Mouse (Mus musculus): ENCODE results near the gene Frmd8. TPM values are rescaled to one million over a fixed set of nuclear protein-coding genes. Genes with fewer than 3 reads are reported as not detected.

The Frmd8 gene
- total RNA-seq, 2 experiments from 2014 or later = 10.7 to 14.8 TPM

- no peak for DNase-seq (ENCODE audit: low spot score in 2 of 2)
Observed at GRCm38 (mm10) chr19:5840086-5840889, 34.8 kb downstream of the Frmd8 start.

DNA sequence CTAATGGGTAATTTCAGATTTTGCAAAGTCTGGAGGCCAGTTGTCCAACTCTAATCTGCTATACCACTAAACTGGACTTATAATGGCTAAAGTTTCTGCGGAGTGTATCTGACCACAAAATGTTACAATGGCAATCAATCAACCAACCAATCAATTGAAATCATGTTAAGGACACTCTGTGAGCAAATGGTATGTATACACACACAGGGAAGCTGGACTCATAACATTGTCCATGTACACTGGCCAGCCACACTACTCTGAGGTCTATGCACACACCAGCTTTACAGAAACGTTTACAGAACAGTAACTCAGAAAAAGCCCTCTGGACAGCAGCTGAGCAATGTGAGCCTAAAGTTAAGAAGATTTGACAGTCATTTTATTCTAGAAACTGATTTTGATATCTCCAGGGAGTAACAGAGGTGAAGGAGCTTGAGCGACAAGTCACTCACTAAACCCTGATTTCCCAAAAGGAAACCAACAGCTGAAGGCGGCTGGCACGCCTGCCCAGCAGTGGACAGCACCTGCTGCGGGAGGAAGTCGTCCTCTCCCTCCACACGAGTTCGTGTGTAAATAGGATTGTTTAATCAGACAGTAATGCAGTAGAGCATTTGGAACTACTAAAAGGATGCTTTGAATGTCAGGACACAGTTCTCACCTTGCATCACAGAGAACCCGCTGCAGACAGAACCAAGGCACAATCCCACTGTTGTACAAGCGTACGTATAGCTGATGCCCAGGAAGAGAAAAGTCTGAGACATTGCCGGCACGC, 35.6 kb downstream of the Frmd8 start:
- DNase-seq (ENCODE audit: low spot score in 2 of 2) = no peak

DNA sequence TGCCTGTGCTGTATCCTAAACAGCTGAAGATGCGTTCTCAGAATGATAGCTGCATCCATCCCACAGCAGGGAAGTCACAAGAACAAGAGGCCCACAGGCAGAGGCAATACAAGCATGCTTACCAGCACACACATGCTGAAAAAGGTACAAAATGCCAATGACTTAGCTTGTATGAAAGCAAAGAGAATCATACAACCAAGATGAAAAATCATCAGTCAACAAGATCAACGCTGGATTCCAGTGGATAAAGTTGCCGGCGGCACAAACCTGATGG, 36.2 kb downstream of the Frmd8 start:
- DNase-seq (ENCODE audit: low spot score in 2 of 2) = no peak

DNA sequence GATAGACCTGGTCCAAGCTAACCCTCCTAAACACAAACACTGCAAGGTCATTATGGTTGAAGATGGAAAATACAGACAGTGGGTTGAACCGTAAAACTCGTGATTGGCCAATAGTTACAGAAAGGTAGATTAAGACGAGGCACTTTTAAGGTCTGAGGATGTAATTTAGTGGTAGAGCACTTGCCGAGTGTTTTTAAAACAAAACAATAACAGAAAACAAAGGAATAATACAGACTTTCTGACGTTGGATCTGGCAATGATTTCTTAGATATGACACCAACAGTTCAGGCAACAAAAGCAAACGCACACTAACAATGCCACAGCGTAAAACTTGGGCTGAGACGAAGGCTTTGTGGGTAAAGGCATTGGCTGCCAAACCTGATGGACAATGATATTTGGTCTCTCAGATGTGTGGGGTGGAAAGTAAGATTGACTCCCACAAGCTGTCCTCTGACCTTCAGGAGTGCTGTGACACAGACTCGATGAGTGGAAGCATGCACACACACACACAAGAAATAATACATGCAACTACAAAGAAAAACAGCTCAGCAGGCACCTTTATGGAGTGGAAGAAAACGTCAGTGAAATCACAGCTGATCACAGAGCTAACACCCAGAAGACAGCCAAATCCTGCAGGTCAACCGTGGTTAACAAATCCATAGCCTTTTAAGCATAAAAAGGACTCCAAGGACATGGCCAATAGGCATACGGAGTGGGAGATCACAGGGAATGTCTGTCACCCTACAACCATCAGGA, 36.8 kb downstream of the Frmd8 start:
- no peak for DNase-seq (ENCODE audit: low spot score in 2 of 2)

DNA sequence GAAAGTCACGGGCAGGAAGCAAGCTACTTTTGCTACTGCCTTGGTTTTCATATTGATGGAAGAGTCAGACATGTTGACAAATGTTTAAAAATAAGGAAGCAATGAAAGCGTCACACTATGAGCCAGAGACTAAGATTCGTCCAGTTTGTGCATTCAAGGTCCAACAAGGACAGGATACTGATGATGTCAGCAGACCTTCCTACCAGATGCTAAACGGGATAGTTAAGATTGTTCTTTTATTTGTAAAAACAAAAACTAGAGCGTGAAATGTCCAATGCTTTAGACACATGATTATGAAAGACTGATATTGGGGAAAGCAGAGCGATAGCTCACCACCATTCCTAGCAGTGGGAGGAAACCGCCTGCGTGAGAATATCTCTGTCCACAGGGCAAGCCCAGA, 37.5 kb downstream of the Frmd8 start:
- no peak for DNase-seq (ENCODE audit: low spot score in 2 of 2)

GRCm38 (mm10) chr19:5836941-5837572, 38.0 kb downstream of the Frmd8 start:
- DNase-seq (ENCODE audit: low spot score in 2 of 2) = no peak

GRCm38 (mm10) chr19:5835922-5836430, 39.1 kb downstream of the Frmd8 start:
- DNase-seq (ENCODE audit: low spot score in 2 of 2) = no peak

GRCm38 (mm10) chr19:5835054-5835921, 39.8 kb downstream of the Frmd8 start:
- no peak for DNase-seq (ENCODE audit: low spot score in 2 of 2)

GRCm38 (mm10) chr19:5834260-5834925, 40.7 kb downstream of the Frmd8 start:
- no peak for DNase-seq (ENCODE audit: low spot score in 2 of 2)

DNA sequence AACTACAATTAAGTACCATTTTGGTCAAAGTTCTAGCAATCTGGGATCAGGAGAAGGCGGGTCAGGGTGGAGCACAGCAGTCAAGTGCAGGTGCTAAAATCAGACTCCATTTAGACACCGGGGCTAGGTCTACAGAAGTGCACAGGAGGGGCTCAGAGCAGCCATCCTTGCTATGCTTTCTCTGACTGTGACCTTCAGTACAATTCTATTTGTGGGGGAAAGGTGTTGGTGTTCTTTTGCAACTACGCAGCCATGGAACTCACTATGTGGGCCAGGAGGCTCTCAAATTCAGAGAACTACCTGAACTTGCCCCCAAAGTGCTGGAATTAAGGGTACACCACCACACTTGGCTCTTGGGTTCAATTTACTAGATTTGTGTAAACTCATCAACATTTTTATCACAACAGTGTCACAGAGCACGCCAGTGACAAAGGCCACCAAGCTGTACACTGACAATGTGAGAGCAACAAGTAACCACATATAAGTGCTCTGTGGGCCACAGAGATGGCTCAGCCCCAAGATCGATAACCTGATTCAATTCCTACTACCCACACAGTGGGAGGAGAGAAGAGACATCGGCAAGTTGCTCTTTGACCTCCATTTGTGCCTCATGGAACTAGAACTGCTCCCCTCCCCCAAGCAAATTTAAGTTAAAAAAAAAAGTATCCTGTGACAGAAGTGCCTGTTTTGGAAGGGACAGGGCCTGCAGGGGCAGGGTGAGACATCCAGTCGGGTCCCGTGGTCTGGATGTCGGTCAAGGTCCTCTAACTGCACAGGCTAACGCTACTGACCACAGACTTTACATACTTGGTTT, 41.6 kb downstream of the Frmd8 start:
- no peak for DNase-seq (ENCODE audit: low spot score in 2 of 2)

DNA sequence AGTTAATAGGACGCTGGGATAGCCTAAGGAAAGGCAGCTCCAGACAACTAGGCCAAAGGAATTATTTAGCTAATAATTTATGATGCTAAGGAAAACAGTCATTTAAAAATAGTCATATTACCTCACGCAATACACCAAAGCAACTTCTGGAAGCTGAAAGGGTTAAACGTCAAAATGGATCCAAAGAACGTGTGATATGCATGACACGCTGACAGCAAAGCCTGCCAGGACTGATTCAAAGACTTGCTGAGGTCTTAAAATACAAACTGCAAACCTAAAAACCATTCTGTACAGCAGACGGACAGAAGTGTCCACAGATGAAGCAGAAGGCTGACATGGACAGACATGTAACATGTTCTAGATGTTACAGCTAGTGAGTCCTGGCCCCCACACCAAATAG, 42.7 kb downstream of the Frmd8 start:
- no peak for DNase-seq (ENCODE audit: low spot score in 2 of 2)

DNA sequence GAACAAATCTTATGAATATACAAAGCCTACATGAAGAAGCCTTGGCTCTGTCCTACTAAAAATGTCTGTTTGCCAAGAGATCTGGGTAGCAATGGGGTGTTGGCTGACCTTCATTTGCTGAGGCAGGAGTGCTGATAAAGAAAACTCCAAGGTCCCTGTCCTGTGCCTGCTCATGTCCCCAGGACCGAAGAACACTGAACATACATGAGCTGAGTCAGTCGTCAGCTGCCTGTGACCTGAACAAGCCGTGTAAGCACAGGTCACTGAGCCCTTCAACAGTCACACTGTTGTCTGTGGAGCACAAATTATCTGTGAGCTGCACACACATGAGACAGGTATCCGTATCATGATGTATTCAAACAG, 43.1 kb downstream of the Frmd8 start:
- no peak for DNase-seq (ENCODE audit: low spot score in 2 of 2)

GRCm38 (mm10) chr19:5831224-5831957, 43.7 kb downstream of the Frmd8 start:
- DNase-seq (ENCODE audit: low spot score in 2 of 2) = no peak

DNA sequence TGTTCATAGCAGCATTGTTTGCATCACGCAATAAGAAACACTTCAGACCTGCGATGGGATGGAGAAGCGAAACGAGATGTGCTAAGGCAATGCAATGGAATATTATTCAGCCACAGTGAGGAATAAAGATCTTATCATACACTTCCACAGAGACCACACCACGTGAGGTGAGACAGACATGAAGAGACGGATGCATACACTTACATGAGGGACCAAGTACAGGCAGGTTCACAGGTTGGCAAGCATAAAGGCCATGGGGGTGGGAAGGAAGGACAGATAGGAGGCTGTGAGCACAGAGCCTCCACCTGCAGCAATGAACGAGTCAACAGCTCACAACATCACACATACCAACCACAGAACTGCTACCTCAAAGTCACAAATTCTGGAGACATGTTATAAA, 44.3 kb downstream of the Frmd8 start:
- no peak for DNase-seq (ENCODE audit: low spot score in 2 of 2)

GRCm38 (mm10) chr19:5829958-5830615, 45.0 kb downstream of the Frmd8 start:
- DNase-seq (ENCODE audit: low spot score in 2 of 2) = no peak

DNA sequence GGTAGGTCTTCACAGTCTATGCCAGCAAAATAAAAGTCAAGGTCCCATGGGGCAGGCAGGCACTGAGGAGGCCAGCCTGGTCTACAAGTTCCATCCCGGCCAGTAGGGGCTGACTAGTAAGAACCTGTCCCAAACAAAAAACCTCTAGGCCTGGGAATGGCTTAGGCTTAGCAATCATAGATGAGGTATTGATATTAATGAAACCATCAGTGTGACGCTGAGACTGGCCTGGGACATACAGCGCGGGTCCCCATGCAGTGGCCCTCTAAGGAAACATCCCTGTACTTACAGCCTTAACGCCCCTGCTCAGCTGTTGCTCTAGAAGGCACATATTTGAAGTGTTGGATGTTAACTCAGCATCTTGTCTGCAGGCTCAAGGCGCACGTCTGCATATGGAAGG, 46.2 kb downstream of the Frmd8 start:
- no peak for DNase-seq (ENCODE audit: low spot score in 2 of 2)

- DNase-seq (ENCODE audit: low spot score in 2 of 2) = no peak
Observed at GRCm38 (mm10) chr19:5828155-5828554, 46.9 kb downstream of the Frmd8 start.

All from layer of hippocampus, postnatal 10 days (tissue).